Mouse (Mus musculus) small intestine, adult 2 months (tissue): ENCODE results near the gene Rbm28.

Experiments used
- CTCF ChIP-seq: fragments of 200-500 bp; IDR thresholded peaks from 2 replicates; pipeline ENCODE4 v1.5.1; 2012; ENCODE audit warnings: low read depth, mild to moderate bottlenecking, control low read depth, inconsistent platforms, low read length, moderate library complexity, mixed read lengths; ENCODE audit not compliant: insufficient replicate concordance, insufficient read length; ENCODE audit errors: extremely low read depth
- POLR2A ChIP-seq: fragments of 200-500 bp; IDR thresholded peaks from 2 replicates; pipeline ENCODE4 v1.6.1; 2012; ENCODE audit warnings: low read depth, mild to moderate bottlenecking, control low read depth, inconsistent platforms, low read length, moderate library complexity

- no peak for TF ChIP-seq POLR2A
- TF ChIP-seq CTCF: no peak
These were observed 38.3 kb upstream of the Rbm28 start for GRCm38 (mm10) chr6:29203096-29203495.
